Mouse (Mus musculus): ENCODE results near the gene Schip1. TPM values are rescaled to one million over a fixed set of nuclear protein-coding genes. Genes with fewer than 3 reads are reported as not detected.

The Schip1 gene
- polyA plus RNA-seq, 1 experiment from 2014 or later = 39.7 TPM

GRCm38 (mm10) chr3:68582103-68582740 is 517.6 kb downstream of the Schip1 start:
- no peaks in the 10 kb centered on the region for H3K27me3 ChIP-seq (ENCODE audit: low read depth, poor library complexity, severe bottlenecking)
- no peak for DNase-seq (ENCODE audit: low spot score)
- peak overlapping the region; percentile 87 for H3K27ac ChIP-seq (replicated peaks)
- no peak overlapping the region for H3K4me3 ChIP-seq
- no peaks in the 10 kb centered on the region for H3K9me3 ChIP-seq (replicated peaks)
- no peaks in the 10 kb centered on the region for H3K36me3 ChIP-seq
- 82% methylated on average over 12 of the region's 12 CpGs for WGBS
- peaks cover 54% of the 10 kb centered on the region for H3K4me1 ChIP-seq

DNA sequence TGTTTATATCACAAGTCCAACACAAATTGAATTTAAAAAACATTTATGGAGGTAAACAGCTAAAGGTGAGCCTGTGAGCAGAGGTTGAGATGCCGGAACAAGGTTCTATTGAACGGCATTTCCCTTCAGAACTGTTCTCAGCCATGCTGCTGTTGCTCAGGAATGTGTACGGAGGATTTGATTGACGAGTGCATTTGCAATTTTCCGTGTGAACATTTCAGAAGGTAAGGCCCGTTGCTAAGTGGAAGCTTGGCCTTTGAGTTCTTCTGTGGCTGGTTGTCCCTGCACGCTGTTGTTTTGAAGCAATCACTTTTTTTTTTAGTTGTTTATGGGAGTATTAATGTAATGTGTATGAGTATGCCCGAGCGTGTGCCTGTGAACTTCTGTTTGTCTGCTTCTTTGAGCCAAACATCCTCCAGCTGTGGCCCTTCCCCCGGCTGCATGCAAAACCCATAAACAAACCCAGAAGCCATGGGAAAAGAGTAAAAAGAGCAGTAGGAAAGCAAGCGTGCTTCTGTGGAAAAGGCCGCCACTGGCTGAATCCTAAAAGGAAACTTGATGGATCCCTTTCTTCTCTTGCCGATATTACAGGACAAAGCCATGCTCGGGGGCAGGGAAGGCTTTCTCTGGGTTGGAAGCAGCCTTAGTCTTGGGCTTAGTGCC is 518.6 kb downstream of the Schip1 start:
- Histone ChIP-seq H3K27me3 (ENCODE audit: low read depth, poor library complexity, severe bottlenecking) (no peaks in the 10 kb centered on the region), H3K27ac (replicated peaks) (peak overlapping the region; percentile 87), H3K4me3 (peak overlapping the region; percentile 30), H3K4me1 (peaks cover 63% of the 10 kb centered on the region), H3K9me3 (replicated peaks) (no peaks in the 10 kb centered on the region), H3K36me3 (no peaks in the 10 kb centered on the region)
- peak; percentile 37 for DNase-seq (ENCODE audit: low spot score)
- WGBS = 18% methylated on average over 14 of the region's 14 CpGs

GRCm38 (mm10) chr3:68583771-68584511 is 519.3 kb downstream of the Schip1 start:
- WGBS = 61% methylated on average over 14 of the region's 14 CpGs
- H3K27me3 ChIP-seq (ENCODE audit: low read depth, poor library complexity, severe bottlenecking) = no peaks in the 10 kb centered on the region
- peak; percentile 35 for DNase-seq (ENCODE audit: low spot score)
- no peaks in the 10 kb centered on the region for H3K36me3 ChIP-seq
- no peaks in the 10 kb centered on the region for H3K9me3 ChIP-seq (replicated peaks)
- peak overlapping the region; percentile 87 for H3K27ac ChIP-seq (replicated peaks)
- H3K4me3 ChIP-seq = peak overlapping the region; percentile 30
- H3K4me1 ChIP-seq = peaks cover 65% of the 10 kb centered on the region

DNA sequence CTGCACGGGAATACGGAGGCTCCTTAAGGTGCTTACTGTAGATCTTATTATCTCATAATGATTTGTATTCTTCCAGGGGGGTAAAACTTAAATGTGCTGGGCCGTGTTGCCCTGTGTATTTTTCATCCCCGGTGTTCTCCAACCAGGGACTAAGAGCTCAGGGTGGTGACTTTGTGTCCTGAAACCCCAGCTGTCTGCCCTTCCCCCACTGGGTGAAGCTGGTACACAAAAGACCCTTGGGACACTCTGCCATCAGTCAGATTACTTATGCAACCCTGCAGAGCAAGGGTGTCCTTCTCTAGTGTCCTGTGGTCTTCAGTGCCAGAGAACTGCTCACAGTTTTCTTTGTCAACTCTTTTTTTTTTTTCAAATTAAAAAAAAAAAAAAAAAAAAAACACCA is 520.6 kb downstream of the Schip1 start:
- WGBS = 78% methylated on average over 4 of the region's 4 CpGs
- no peaks in the 10 kb centered on the region for H3K27me3 ChIP-seq (ENCODE audit: low read depth, poor library complexity, severe bottlenecking)
- no peak overlapping the region for H3K4me3 ChIP-seq
- DNase-seq (ENCODE audit: low spot score) = no peak
- H3K27ac ChIP-seq (replicated peaks) = peak overlapping the region; percentile 57; the same call in 1 of the 2 replicates
- peaks cover 75% of the 10 kb centered on the region for H3K4me1 ChIP-seq
- no peaks in the 10 kb centered on the region for H3K9me3 ChIP-seq (replicated peaks)
- H3K36me3 ChIP-seq = no peaks in the 10 kb centered on the region

DNA sequence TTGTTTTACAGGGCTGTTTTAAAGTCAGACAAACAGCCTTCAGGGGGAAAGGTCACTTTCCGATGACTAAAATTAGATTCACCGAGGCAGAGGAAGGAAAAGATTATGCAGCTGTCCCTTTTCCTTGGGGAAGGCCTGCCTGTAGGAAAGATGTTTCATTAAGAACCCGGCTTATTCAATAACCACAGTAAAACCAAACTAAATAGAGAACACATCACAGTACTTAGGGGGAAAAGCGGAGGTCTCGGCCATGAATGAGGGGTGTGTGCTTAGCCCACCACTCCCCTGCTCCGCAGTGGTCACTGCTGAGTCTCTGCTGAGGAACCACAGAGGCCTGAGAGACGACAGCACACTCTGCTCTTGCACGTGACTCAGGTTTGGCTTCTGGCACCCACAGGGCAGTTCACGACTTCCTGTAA is 522.1 kb downstream of the Schip1 start:
- Histone ChIP-seq H3K9me3 (replicated peaks) (no peaks in the 10 kb centered on the region), H3K4me3 (no peak overlapping the region), H3K27ac (replicated peaks) (peak overlapping the region; percentile 78), H3K36me3 (no peaks in the 10 kb centered on the region), H3K27me3 (ENCODE audit: low read depth, poor library complexity, severe bottlenecking) (no peaks in the 10 kb centered on the region), H3K4me1 (peaks cover 85% of the 10 kb centered on the region)
- 53% methylated on average over 9 of the region's 9 CpGs for WGBS
- DNase-seq (ENCODE audit: low spot score) = no peak

GRCm38 (mm10) chr3:68587567-68588245 is 523.1 kb downstream of the Schip1 start:
- Histone ChIP-seq H3K27ac (replicated peaks) (peak overlapping the region; percentile 78), H3K27me3 (ENCODE audit: low read depth, poor library complexity, severe bottlenecking) (no peaks in the 10 kb centered on the region), H3K36me3 (no peaks in the 10 kb centered on the region), H3K9me3 (replicated peaks) (no peaks in the 10 kb centered on the region), H3K4me1 (peaks cover 85% of the 10 kb centered on the region), H3K4me3 (no peak overlapping the region)
- WGBS = 61% methylated on average over 10 of the region's 10 CpGs
- DNase-seq (ENCODE audit: low spot score) = no peak

- no peak overlapping the region for H3K4me3 ChIP-seq
- H3K27me3 ChIP-seq (ENCODE audit: low read depth, poor library complexity, severe bottlenecking) = no peaks in the 10 kb centered on the region
- peaks cover 79% of the 10 kb centered on the region for H3K4me1 ChIP-seq
- no peaks in the 10 kb centered on the region for H3K9me3 ChIP-seq (replicated peaks)
- no peaks in the 10 kb centered on the region for H3K36me3 ChIP-seq
- DNase-seq (ENCODE audit: low spot score) = no peak
- WGBS = 89% methylated on average over 9 of the region's 9 CpGs
- peak overlapping the region; percentile 47; the same call in 1 of the 2 replicates for H3K27ac ChIP-seq (replicated peaks)
These were observed 524.7 kb downstream of the Schip1 start for GRCm38 (mm10) chr3:68589220-68589840.

- Histone ChIP-seq H3K27me3 (ENCODE audit: low read depth, poor library complexity, severe bottlenecking) (no peaks in the 10 kb centered on the region), H3K36me3 (no peaks in the 10 kb centered on the region), H3K9me3 (replicated peaks) (no peaks in the 10 kb centered on the region), H3K27ac (replicated peaks) (no peak overlapping the region), H3K4me3 (no peak overlapping the region), H3K4me1 (peaks cover 68% of the 10 kb centered on the region)
- no peak for DNase-seq (ENCODE audit: low spot score)
- WGBS = 70% methylated on average over 8 of the region's 8 CpGs
These were observed 525.8 kb downstream of the Schip1 start for GRCm38 (mm10) chr3:68590436-68590835.

GRCm38 (mm10) chr3:68592575-68592974 is 528.0 kb downstream of the Schip1 start:
- no peak overlapping the region for H3K27ac ChIP-seq (replicated peaks)
- 85% methylated on average over 10 of the region's 10 CpGs for WGBS
- H3K4me3 ChIP-seq = no peak overlapping the region
- H3K36me3 ChIP-seq = no peaks in the 10 kb centered on the region
- no peaks in the 10 kb centered on the region for H3K27me3 ChIP-seq (ENCODE audit: low read depth, poor library complexity, severe bottlenecking)
- H3K9me3 ChIP-seq (replicated peaks) = no peaks in the 10 kb centered on the region
- H3K4me1 ChIP-seq = peaks cover 48% of the 10 kb centered on the region
- no peak for DNase-seq (ENCODE audit: low spot score)

GRCm38 (mm10) chr3:68593073-68593867 is 528.7 kb downstream of the Schip1 start:
- DNase-seq (ENCODE audit: low spot score) = no peak
- H3K4me3 ChIP-seq = no peak overlapping the region
- no peak overlapping the region; the same call in 1 of the 2 replicates for H3K27ac ChIP-seq (replicated peaks)
- H3K4me1 ChIP-seq = peaks cover 41% of the 10 kb centered on the region
- H3K9me3 ChIP-seq (replicated peaks) = no peaks in the 10 kb centered on the region
- WGBS = 59% methylated on average over 12 of the region's 12 CpGs
- no peaks in the 10 kb centered on the region for H3K27me3 ChIP-seq (ENCODE audit: low read depth, poor library complexity, severe bottlenecking)
- H3K36me3 ChIP-seq = no peaks in the 10 kb centered on the region

- Histone ChIP-seq H3K36me3 (no peaks in the 10 kb centered on the region), H3K27me3 (ENCODE audit: low read depth, poor library complexity, severe bottlenecking) (no peaks in the 10 kb centered on the region), H3K27ac (replicated peaks) (no peak overlapping the region), H3K9me3 (replicated peaks) (no peaks in the 10 kb centered on the region), H3K4me3 (no peak overlapping the region), H3K4me1 (peaks cover 29% of the 10 kb centered on the region)
- DNase-seq (ENCODE audit: low spot score) = no peak
- 88% methylated on average over 10 of the region's 10 CpGs for WGBS
These were observed 530.8 kb downstream of the Schip1 start for GRCm38 (mm10) chr3:68595316-68595925.
